Mouse (Mus musculus) cortical plate, adult 2 months (tissue): ENCODE measurements around the gene Mcoln3. TPM values are rescaled to one million over a fixed set of nuclear protein-coding genes. Genes with fewer than 3 reads are reported as not detected.
A peak's percentile ranks its signal among the peaks of the same experiment; 100 is the strongest.

Experiments
- H3K27ac ChIP-seq: fragments of 200-500 bp; 2 replicates; pipeline ENCODE4 v1.5.1; 2012; ENCODE audit warnings: low read length, control low read depth, inconsistent platforms; ENCODE audit not compliant: insufficient read depth
- H3K4me1 ChIP-seq: fragments of 200-500 bp; 2 replicates; pipeline ENCODE4 v1.6.1; 2011; ENCODE audit warnings: low read length; ENCODE audit not compliant: control insufficient read depth, insufficient read depth
- H3K4me3 ChIP-seq: fragments of 200-500 bp; 2 replicates; pipeline ENCODE4 v1.5.1; 2011; ENCODE audit warnings: mild to moderate bottlenecking, low read length, control low read depth; ENCODE audit not compliant: insufficient read depth
- CTCF ChIP-seq: fragments of 200-500 bp; IDR thresholded peaks from 2 replicates; pipeline ENCODE4 v1.5.1; 2011; ENCODE audit warnings: mild to moderate bottlenecking, control low read depth, low read length; ENCODE audit not compliant: insufficient read depth; ENCODE audit errors: extremely low read depth
- POLR2A ChIP-seq: fragments of 200-500 bp; IDR thresholded peaks from 2 replicates; pipeline ENCODE4 v1.6.1; 2011; ENCODE audit warnings: mild to moderate bottlenecking, low read length, control low read depth; ENCODE audit not compliant: insufficient read depth; ENCODE audit errors: extremely low read depth
- polyA plus RNA-seq: library from polyadenylated mRNA; depleted of rRNA; stranded (reverse); fragments of >200 nt; gene quantifications from 2 replicates; pipeline ENCODE4 v1.2.3, GENCODE M21; 2012; rRNA removed

The Mcoln3 gene
- not detected in 2 replicates for polyA plus RNA-seq

- Histone ChIP-seq H3K4me3 (no peak within 1 kb of the TSS), H3K27ac (no peak within 1 kb of the TSS), H3K4me1 (no peaks in the 10 kb centered on the region)
- TF ChIP-seq POLR2A (no peak), CTCF (no peak)
Measured at GRCm38 (mm10) chr3:146117258-146117996, at the start of gene Mcoln3. TSS of gene Mcoln3 (plus strand) at chr3:146117450.

GRCm38 (mm10) chr3:146069276-146069675, 48.0 kb upstream of the Mcoln3 start:
- no peak for TF ChIP-seq CTCF
- TF ChIP-seq POLR2A: no peak
- Histone ChIP-seq H3K4me1 (no peaks in the 10 kb centered on the region), H3K27ac (no peak overlapping the region), H3K4me3 (no peak overlapping the region)

GRCm38 (mm10) chr3:146072780-146073179, 44.5 kb upstream of the Mcoln3 start:
- TF ChIP-seq CTCF (0 out of 2 replicates have a peak, but pooled peaks have one; percentile 16), POLR2A (no peak)
- no peaks in the 10 kb centered on the region for H3K4me1 ChIP-seq
- H3K4me3 ChIP-seq: no peak overlapping the region
- no peak overlapping the region for H3K27ac ChIP-seq

GRCm38 (mm10) chr3:146080241-146080640, 37.0 kb upstream of the Mcoln3 start:
- no peak for TF ChIP-seq POLR2A
- no peak for TF ChIP-seq CTCF
- Histone ChIP-seq H3K4me1 (no peaks in the 10 kb centered on the region), H3K27ac (no peak overlapping the region), H3K4me3 (no peak overlapping the region)

GRCm38 (mm10) chr3:146090988-146091657, 26.1 kb upstream of the Mcoln3 start:
- no peaks in the 10 kb centered on the region for H3K4me1 ChIP-seq
- H3K27ac ChIP-seq: no peak overlapping the region
- TF ChIP-seq CTCF (no peak), POLR2A (no peak)
- H3K4me3 ChIP-seq: no peak overlapping the region

GRCm38 (mm10) chr3:146095066-146095465, 22.2 kb upstream of the Mcoln3 start:
- H3K4me3 ChIP-seq: no peak overlapping the region
- H3K27ac ChIP-seq: no peak overlapping the region
- TF ChIP-seq POLR2A (no peak), CTCF (no peak)
- H3K4me1 ChIP-seq: no peaks in the 10 kb centered on the region

- TF ChIP-seq POLR2A (no peak), CTCF (no peak)
- H3K4me1 ChIP-seq: no peaks in the 10 kb centered on the region
- H3K27ac ChIP-seq: no peak overlapping the region
- no peak overlapping the region for H3K4me3 ChIP-seq
Measured at GRCm38 (mm10) chr3:146096986-146097385, 20.3 kb upstream of the Mcoln3 start.

- Histone ChIP-seq H3K4me3 (no peak overlapping the region), H3K4me1 (no peaks in the 10 kb centered on the region), H3K27ac (no peak overlapping the region)
- TF ChIP-seq POLR2A (no peak), CTCF (no peak)
Measured at GRCm38 (mm10) chr3:146097861-146098260, 19.4 kb upstream of the Mcoln3 start.

- H3K4me3 ChIP-seq: no peak overlapping the region
- H3K4me1 ChIP-seq: no peaks in the 10 kb centered on the region
- H3K27ac ChIP-seq: no peak overlapping the region
- TF ChIP-seq CTCF: no peak
- TF ChIP-seq POLR2A: no peak
Measured at GRCm38 (mm10) chr3:146099925-146100324, 17.3 kb upstream of the Mcoln3 start.

GRCm38 (mm10) chr3:146102049-146102448, 15.2 kb upstream of the Mcoln3 start:
- H3K4me3 ChIP-seq: no peak overlapping the region
- H3K27ac ChIP-seq: no peak overlapping the region
- no peaks in the 10 kb centered on the region for H3K4me1 ChIP-seq
- no peak for TF ChIP-seq POLR2A
- 0 out of 2 replicates have a peak, but pooled peaks have one; percentile 2 for TF ChIP-seq CTCF
